Mouse (Mus musculus) myocyte (in vitro differentiated cells): ENCODE data around the gene Anks1.

Experiments used
- CEBPB ChIP-seq: IDR thresholded peaks from 2 replicates; pipeline ENCODE4 v1.6.1; 2011; ENCODE audit warnings: mild to moderate bottlenecking, moderate library complexity; ENCODE audit not compliant: poor library complexity, insufficient read depth, severe bottlenecking
- E2F4 ChIP-seq: IDR thresholded peaks from one replicate; pipeline ENCODE4 v1.6.1; 2011; ENCODE audit warnings: mild to moderate bottlenecking, control low read depth, moderate library complexity; ENCODE audit not compliant: insufficient read depth
- MAX ChIP-seq: IDR thresholded peaks from one replicate; pipeline ENCODE4 v1.6.1; 2011; ENCODE audit warnings: low read depth, mild to moderate bottlenecking, control low read depth
- MYOD1 ChIP-seq, 3 experiments: IDR thresholded peaks; one replicate each; pipeline ENCODE4 v1.6.1; 2011; ENCODE audit warnings: control low read depth in 2 of 3, low read depth in 2 of 3, mild to moderate bottlenecking in 2 of 3, moderate library complexity in 1 of 3; ENCODE audit not compliant: insufficient read length in 2 of 3, control insufficient read depth in 1 of 3
- MYOG ChIP-seq, 3 experiments: IDR thresholded peaks; one replicate each; pipeline ENCODE4 v1.6.1; 2011; ENCODE audit warnings: control low read depth in 2 of 3, low read depth in 2 of 3, mild to moderate bottlenecking in 2 of 3; ENCODE audit not compliant: insufficient read length in 2 of 3, control insufficient read depth in 1 of 3, insufficient read depth in 1 of 3
- POLR2A ChIP-seq: IDR thresholded peaks from one replicate; pipeline ENCODE4 v1.6.1; 2011; ENCODE audit warnings: low read depth, mild to moderate bottlenecking, control low read depth, moderate library complexity; ENCODE audit not compliant: insufficient read length
- POLR2AphosphoS2 ChIP-seq: IDR thresholded peaks from one replicate; pipeline ENCODE4 v1.6.1; 2011; ENCODE audit warnings: low read depth, control low read depth; ENCODE audit not compliant: insufficient read length
- REST ChIP-seq: IDR thresholded peaks from one replicate; pipeline ENCODE4 v1.6.1; 2011; ENCODE audit warnings: mild to moderate bottlenecking, control low read depth, moderate library complexity; ENCODE audit not compliant: insufficient read depth, insufficient read length
- SRF ChIP-seq: IDR thresholded peaks from one replicate; pipeline ENCODE4 v1.6.1; 2011; ENCODE audit warnings: low read depth; ENCODE audit not compliant: control insufficient read depth, insufficient read length
- USF1 ChIP-seq: IDR thresholded peaks from one replicate; pipeline ENCODE4 v1.6.1; 2011; ENCODE audit warnings: low read depth, mild to moderate bottlenecking, control low read depth, moderate library complexity

DNA sequence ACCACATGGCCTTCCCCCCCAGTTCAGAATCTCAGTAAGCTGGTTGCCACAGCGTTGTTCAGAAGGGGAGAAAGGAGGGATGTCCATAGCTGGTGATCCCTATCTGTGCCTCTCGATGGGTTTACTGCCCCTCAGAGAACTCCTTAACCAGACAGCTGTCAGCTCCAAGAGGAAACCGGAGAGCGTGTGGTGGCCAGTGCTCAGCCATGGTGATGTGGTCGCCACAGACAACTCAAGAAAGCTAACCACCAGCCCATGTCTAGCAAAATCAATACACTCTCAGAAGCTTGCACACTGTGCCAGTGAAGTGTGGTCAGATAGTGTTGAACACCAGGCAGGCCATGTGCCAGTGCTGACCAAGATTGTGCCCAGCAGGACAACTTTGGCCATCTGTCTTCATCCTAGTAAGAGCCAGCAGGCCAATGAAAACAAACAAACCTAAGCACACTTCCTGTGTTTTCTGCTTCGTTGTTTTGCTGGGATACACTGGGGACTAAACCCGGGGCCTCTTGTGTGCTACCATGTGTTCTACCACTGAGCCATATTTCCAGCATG is 73.7 kb downstream of the Anks1 start:
- TF ChIP-seq USF1 (no peak), POLR2A (no peak), REST (no peak), SRF (no peak), MAX (no peak), CEBPB (no peak), MYOD1 (IDR thresholded peaks at IDR 0.05; ENCODE audit: control insufficient read depth in 1 of 3, insufficient read length in 2 of 3, low read depth in 2 of 3) (peak in 2 of 3 experiments; percentile 1 to 39), MYOG (IDR thresholded peaks at IDR 0.05; ENCODE audit: control insufficient read depth in 1 of 3, insufficient read depth in 1 of 3, insufficient read length in 2 of 3, low read depth in 2 of 3) (peak in 2 of 3 experiments; percentile 54 to 76), E2F4 (no peak), POLR2AphosphoS2 (no peak)
